Mouse (Mus musculus): ENCODE results near the gene Wdr59. TPM values are rescaled to one million over a fixed set of nuclear protein-coding genes. Genes with fewer than 3 reads are reported as not detected.

Wdr59 gene
- total RNA-seq, 4 experiments from 2014 or later: 6.5 to 7.4 (median 7.0) TPM

- DNase-seq (ENCODE audit: low spot score): peak; percentile 62
Measured at GRCm38 (mm10) chr8:111493176-111493575, 28.7 kb downstream of the Wdr59 start.

- DNase-seq (ENCODE audit: low spot score): peak; percentile 45
Measured at GRCm38 (mm10) chr8:111492508-111492907, 29.4 kb downstream of the Wdr59 start.

- no peak for DNase-seq (ENCODE audit: low spot score)
Measured at GRCm38 (mm10) chr8:111491191-111491590, 30.7 kb downstream of the Wdr59 start.

- DNase-seq (ENCODE audit: low spot score): no peak
Measured at GRCm38 (mm10) chr8:111490034-111490591, 31.8 kb downstream of the Wdr59 start.

- no peak for DNase-seq (ENCODE audit: low spot score)
Measured at GRCm38 (mm10) chr8:111480691-111481090, 41.2 kb downstream of the Wdr59 start.

GRCm38 (mm10) chr8:111477761-111478465 is 44.0 kb downstream of the Wdr59 start:
- DNase-seq (ENCODE audit: low spot score): no peak

GRCm38 (mm10) chr8:111471526-111472081 is 50.3 kb downstream of the Wdr59 start:
- DNase-seq (ENCODE audit: low spot score): no peak

- no peak for DNase-seq (ENCODE audit: low spot score)
Measured at GRCm38 (mm10) chr8:111469013-111469412, 52.9 kb downstream of the Wdr59 start.

- no peak for DNase-seq (ENCODE audit: low spot score)
Measured at GRCm38 (mm10) chr8:111465341-111465740, 56.6 kb downstream of the Wdr59 start.

- peak; percentile 22 for DNase-seq (ENCODE audit: low spot score)
Measured at GRCm38 (mm10) chr8:111464526-111464925, 57.4 kb downstream of the Wdr59 start.

- peak; percentile 61 for DNase-seq (ENCODE audit: low spot score)
Measured at GRCm38 (mm10) chr8:111449671-111450070, 72.2 kb downstream of the Wdr59 start.

- DNase-seq (ENCODE audit: low spot score): no peak
Measured at GRCm38 (mm10) chr8:111445960-111446660, 75.8 kb downstream of the Wdr59 start.

GRCm38 (mm10) chr8:111445558-111445957 is 76.3 kb downstream of the Wdr59 start:
- no peak for DNase-seq (ENCODE audit: low spot score)

GRCm38 (mm10) chr8:111444245-111444644 is 77.6 kb downstream of the Wdr59 start:
- no peak for DNase-seq (ENCODE audit: low spot score)

- DNase-seq (ENCODE audit: low spot score): peak; percentile 69
Measured at GRCm38 (mm10) chr8:111439189-111439588, 82.7 kb downstream of the Wdr59 start.

- DNase-seq (ENCODE audit: low spot score): no peak
Measured at GRCm38 (mm10) chr8:111435071-111435828, 86.6 kb downstream of the Wdr59 start.

GRCm38 (mm10) chr8:111424646-111425045 is 97.2 kb downstream of the Wdr59 start:
- DNase-seq (ENCODE audit: low spot score): no peak

GRCm38 (mm10) chr8:111424181-111424580 is 97.7 kb downstream of the Wdr59 start:
- DNase-seq (ENCODE audit: low spot score): no peak

GRCm38 (mm10) chr8:111422614-111423013 is 99.3 kb downstream of the Wdr59 start:
- no peak for DNase-seq (ENCODE audit: low spot score)

- DNase-seq (ENCODE audit: low spot score): no peak
Measured at GRCm38 (mm10) chr8:111419171-111419570, 102.7 kb downstream of the Wdr59 start.

- no peak for DNase-seq (ENCODE audit: low spot score)
Measured at GRCm38 (mm10) chr8:111418601-111419000, 103.3 kb downstream of the Wdr59 start.

- DNase-seq (ENCODE audit: low spot score): no peak
Measured at GRCm38 (mm10) chr8:111417222-111417621, 104.7 kb downstream of the Wdr59 start.
